Mouse (Mus musculus) yolk sac, embryonic 10.5 days (tissue): Measurements from ENCODE around the gene Pibf1.

Experiments used
- DNase-seq: peaks from one replicate; pipeline ENCODE4 v3.0.0-alpha.2; 2017; ENCODE audit warnings: low spot score

Pibf1 gene

GRCm38 (mm10) chr14:99099267-99099966 lies at the start of gene Pibf1, which contains the start of gene Dis3:
Gene Pibf1 (plus strand): TSS chr14:99099424.
Gene Dis3 (minus strand): TSS chr14:99099770.
- DNase-seq, result peak; percentile 97

- DNase-seq, result no peak
Measured at GRCm38 (mm10) chr14:99058959-99059586, 40.2 kb upstream of the Pibf1 start.

DNA sequence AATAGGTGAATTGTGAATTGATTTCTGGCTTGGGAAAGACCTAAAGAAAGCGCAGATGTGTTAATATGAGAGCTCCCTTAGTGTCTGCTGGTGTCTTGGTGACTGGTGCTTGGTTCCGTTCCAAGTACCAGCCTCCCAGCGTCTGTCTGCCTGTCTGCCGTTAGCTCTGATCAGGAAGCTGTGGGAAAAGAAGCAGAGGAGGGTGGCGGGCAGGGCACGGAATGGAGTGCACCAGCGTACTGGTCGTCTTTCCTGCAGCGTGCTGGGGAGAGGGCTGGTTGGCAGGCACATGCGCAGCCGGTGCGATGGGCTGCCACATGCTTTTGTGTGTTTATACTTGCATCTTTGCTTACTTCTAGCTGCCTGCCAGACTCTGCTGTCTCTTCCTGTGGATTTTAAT lies 38.6 kb upstream of the Pibf1 start:
- no peak for DNase-seq

GRCm38 (mm10) chr14:99063091-99063490 lies 36.1 kb upstream of the Pibf1 start:
- no peak for DNase-seq

DNA sequence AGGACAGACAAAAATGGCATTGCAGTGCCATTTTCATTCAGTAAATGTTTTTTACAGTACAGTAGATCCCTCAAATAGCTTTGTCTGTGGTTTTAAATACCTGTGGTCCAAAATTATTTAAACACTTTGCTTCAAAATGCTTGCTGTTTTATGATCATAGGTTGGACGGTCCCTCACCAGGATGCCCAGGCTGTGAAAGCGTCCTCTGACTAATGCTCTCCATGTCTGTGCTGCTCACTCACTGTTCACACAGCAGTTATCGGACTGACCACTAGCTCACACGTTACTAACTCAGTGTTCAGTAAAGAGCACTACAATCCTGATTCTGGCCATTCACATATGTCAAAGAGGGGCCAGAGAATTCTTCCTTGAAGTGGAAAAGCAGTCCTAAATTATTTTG lies 28.1 kb upstream of the Pibf1 start:
- no peak for DNase-seq

- no peak for DNase-seq
Measured at GRCm38 (mm10) chr14:99088947-99089346, 10.3 kb upstream of the Pibf1 start.

DNA sequence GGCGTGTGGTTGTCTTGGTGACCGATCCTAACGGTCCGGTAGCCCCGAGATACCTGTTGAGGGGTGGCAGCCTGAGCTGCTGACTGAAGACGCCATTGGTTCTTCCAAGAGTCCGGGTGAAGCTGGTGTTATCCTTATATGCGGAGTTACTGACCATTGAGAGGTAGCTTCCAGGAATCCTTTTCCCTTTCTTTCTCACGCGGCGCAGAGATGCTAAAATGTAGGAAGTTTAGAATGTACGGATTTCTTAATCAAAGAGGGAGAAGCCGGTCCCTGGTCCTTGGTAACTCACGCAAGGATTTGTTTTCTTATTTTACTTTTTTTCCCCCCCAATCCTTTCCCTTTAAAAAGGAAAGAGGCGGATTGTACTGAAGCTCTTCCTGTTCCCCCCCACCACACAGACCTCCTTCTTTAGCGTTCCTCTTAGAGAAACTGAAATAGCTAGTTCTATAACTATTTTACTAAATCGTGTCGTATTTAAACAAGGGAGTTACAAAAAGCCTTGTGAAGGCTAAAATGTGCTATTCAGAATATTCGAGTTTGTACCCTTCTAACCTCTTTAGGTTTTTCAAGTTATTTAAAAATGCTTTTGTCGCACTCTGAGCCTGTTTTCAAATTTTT lies 853 bp downstream of the Pibf1 start:
- DNase-seq, result no peak

GRCm38 (mm10) chr14:99103050-99103449 lies 3.8 kb downstream of the Pibf1 start:
- no peak for DNase-seq

DNA sequence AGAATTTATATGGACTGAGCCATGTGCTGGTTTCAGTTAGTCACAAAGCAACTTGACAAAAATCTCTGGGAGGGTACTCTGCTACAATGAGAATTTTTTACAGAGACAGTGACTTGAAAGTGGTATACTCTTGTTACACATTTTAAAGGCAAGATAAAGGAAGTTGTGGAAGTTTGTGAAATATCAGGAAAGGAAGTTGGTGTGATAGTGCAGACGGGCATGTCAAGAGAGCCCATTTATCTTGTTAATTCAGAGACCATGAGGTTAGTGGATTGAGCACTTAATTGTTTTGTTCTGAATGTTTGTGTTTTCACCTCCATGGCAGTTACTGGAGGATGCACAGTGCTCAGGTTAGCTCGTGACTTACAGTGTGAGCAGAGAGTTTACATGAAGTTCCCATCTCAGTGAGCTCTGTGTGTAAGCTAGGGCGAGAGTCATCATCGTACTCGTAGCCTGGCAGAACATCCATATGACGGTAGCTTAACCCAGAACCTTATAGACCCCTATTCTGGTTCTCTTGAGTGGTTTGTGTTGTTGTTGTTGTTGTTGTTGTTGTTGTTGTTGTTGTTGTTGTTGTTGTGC lies 5.4 kb downstream of the Pibf1 start:
- no peak for DNase-seq

DNA sequence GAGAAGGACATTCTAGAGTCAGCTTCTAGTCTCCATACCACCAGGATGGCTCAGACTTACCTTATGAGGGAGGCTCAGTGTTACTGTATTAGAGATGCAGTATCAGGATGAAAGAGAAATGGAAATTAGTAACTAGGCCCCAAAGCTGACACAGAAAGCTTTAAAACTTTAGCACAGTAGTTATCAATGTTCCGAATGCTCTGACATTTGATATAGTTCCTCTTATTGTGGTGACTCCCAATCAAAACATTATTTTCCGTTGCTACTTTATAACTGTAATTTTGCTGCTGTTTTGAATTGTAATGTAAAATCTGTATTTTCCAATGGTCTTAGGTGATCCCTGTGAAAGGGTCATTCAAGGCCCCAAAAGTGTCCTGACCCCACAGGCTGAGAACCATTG lies 7.4 kb downstream of the Pibf1 start:
- DNase-seq, result no peak

DNA sequence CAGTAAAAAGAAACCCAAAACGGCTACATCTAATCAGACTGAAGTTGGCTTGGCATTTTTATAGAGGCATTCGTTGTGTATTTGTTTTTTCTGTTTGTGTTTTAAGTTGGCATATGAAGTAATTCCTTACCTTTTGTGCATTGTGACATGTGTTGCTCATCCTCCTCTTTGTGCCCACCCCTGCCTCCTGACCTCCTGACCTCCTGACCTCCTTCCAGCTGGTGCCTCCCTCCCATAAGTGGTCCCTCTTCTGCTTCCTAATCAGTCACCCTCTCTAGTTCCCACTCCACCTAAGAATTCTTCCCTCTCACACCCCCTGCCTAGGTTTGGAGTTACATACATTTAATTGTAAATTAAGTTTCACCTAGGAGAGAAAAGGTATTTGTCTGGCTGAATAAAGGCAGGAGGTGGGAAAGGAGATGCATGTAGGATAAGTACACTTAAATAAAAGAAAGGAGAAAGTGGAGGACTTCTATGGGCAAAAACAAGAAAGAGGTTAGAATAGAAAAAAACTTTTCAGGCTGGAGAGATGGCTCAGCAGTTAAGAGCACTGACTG lies 8.5 kb downstream of the Pibf1 start:
- no peak for DNase-seq

- no peak for DNase-seq
Measured at GRCm38 (mm10) chr14:99108762-99109161, 9.5 kb downstream of the Pibf1 start.

- DNase-seq, result no peak
Measured at GRCm38 (mm10) chr14:99117576-99117975, 18.4 kb downstream of the Pibf1 start.

DNA sequence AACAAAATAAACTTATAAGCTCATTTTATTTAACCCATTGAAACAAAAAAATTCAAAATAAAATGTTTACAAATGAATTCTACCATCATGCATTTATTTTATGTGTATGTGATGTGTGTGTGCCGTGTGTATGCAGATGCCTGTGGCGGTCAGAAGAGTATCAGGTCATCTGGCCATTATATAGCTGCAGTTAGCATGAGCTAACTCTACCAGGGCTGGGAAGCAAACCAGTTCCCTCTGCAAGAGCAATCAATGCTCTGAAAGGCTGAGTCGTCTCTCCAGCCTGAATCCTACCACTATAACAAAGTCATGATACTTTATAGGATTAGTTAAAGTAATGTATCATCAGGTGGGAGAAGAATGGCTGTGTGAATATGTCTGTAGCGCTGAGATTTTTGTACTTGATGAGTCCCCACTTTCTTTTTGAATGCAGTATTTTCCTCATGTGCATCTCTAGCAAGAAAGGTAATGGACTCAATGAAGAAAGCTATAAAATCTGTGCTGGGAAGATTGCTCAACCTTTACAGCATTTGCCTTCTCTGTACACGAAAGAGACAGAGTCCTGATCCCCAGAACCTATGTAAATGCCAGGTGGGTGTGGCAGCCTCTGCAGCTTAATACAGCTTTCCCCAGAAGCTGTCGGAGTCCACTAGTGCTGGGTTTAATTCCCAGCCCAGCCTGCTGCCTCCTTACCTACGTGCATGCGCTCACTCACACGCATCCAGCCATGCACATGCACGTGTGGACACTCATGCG lies 22.5 kb downstream of the Pibf1 start:
- no peak for DNase-seq

DNA sequence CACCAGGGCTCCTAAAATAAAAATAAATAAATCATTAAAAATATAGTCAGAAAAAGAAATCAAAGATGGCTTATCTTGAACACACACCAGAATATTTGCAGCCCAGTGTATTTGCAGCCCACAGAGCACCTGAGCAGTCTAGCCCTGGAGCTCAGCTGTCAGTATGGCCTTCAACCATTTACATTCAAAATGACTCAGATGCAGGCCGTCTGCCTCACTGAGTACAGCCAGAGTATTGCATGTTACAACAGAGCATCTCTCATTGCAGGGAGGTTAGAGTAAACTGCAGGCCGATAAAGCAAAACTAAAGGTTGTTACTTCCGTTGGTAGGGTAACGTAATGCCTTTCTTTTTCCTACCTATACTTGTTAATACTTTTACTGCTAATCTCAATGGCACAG lies 24.9 kb downstream of the Pibf1 start:
- DNase-seq, result no peak

- no peak for DNase-seq
Measured at GRCm38 (mm10) chr14:99126713-99127112, 27.5 kb downstream of the Pibf1 start.

DNA sequence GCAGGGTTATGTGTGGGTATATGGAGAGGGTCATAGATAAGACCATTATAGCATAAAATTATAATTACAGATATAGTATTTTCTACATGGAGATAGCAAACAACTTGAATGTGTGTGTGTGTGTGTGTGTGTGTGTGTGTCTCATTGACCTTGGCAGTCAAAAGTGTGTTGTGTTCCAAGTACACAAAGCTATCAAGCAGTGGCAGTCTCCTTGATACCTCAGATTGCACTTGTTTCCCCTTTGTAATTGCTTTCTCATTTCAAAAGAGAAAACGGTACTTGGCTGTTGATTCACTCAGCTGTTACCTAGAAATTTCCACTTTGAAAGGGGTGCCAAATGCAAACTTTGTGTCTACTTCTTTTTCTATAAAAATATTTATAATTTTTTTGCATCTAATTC lies 28.3 kb downstream of the Pibf1 start:
- DNase-seq, result no peak

GRCm38 (mm10) chr14:99129050-99129449 lies 29.8 kb downstream of the Pibf1 start:
- no peak for DNase-seq

- DNase-seq, result no peak
Measured at GRCm38 (mm10) chr14:99134048-99134447, 34.8 kb downstream of the Pibf1 start.

GRCm38 (mm10) chr14:99135761-99136160 lies 36.5 kb downstream of the Pibf1 start:
- DNase-seq, result no peak

- no peak for DNase-seq
Measured at GRCm38 (mm10) chr14:99136297-99136696, 37.1 kb downstream of the Pibf1 start.

GRCm38 (mm10) chr14:99140036-99140435 lies 40.8 kb downstream of the Pibf1 start:
- DNase-seq, result no peak
